Mouse (Mus musculus) NIH3T3 (cell line): ENCODE measurements around the gene P4hb.
A peak's percentile ranks its signal among the peaks of the same experiment; 100 is the strongest.

ENCODE experiments used
- DNase-seq: peaks from one replicate; pipeline ENCODE4 v3.0.0-alpha.2; 2012; ENCODE audit warnings: low read depth

Gene P4hb

GRCm38 (mm10) chr11:120510375-120511030, 62.5 kb downstream of the P4hb start:
- DNase-seq: peak; percentile 44
